Mouse (Mus musculus) cerebellum, adult (tissue): ENCODE measurements at regions not wholly inside any gene's neighbourhood (a gene's known extent, or its start where the extent isn't known, plus 50 kb on each side); places are given as distances from the start of the nearest gene placed in this dataset.

ENCODE experiments used
- ATAC-seq: cut with Nextera tagmentation; 2 replicates; pipeline ENCODE4 v1.9.2; 2017; ENCODE audit warnings: mild to moderate bottlenecking, moderate library complexity, mixed read lengths; ENCODE audit not compliant: insufficient number of reproducible peaks, low FRiP score, low TSS enrichment

DNA sequence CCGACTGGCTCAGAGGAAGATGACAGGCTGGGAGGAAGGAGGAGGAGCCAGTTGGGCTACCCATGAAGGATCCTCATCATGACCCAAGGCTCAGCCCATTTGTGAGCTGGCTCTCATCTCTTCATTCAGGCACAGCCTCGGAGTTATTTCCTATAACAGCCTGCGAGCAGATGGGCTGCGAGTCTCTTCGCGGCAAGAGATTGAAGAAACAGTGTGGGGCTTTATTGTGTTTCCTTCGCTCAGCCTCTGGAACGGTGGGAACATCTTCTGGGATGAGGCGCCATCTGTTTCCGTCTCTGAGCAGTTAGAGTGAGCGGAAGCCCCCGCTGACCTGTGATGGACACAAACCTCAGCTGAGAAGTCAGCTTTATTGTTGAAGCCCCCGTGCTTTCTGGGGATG, 213.6 kb upstream of the Kcnab2 start:
- no peak for ATAC-seq

DNA sequence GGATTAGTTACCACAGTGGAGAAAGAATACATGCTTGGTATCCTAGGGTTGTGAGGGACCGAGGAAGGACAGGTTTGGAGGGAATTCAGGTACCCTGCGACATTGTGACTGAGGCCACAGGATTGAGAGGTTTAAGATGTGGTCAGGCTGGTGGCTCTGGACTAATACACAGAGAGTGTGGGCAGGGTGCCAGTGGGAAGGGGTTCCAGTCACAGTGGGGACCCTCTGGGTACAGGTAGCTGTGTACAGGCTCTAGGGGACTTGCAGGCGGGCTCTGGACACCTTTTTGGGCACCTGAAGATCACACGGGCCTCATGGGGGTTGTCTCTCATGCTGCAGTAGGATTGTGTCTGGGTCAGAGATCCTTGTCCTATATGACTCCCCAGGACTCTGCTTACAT, 213.1 kb upstream of the Kcnab2 start:
- ATAC-seq = no peak

DNA sequence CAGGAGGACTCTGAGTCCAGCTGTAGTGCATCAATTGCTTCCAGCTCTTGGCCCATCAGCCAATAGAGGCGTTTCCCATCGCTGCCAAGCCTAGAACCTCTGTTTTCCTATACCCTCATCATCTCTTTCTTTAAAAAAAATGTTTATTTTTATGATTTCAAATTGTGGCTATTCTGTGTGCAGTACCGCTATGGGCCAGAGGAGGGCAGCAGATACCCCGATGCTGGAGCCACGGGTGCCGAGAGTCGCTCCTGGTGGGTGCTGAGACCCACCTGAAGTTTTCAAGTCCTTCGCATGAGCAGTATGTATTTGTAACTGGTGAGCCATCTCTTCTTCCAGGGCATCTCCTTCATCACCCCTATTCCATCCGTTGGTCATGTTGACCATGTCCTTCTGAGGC, 212.2 kb upstream of the Kcnab2 start:
- ATAC-seq = no peak

DNA sequence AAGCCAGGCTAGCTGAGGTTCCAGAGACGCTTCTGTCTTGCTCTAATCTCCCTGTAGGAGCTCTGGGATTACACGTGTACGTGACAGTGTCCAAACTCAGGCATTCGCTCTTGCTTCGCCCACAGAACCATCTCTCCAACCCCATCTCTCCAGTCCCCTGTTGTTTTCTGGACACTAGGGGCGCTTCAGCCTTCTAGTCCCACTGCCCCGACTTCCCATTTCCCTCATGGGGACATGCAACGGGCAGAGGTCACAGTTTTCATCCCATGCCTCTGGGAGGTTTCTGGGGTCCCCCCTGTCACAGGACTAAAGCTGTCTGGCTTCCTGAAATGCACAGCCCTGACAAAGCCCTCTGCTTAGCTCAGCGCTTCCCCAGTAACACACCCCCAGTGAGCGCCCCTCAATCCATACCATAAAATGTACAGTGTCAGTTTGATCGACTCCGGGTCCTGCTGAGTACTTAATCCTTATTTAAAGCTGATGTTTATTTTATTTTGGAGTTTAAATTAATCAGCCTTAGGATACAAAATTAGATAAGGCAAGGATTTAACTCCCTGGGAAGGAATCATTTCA, 208.9 kb upstream of the Kcnab2 start:
- no peak for ATAC-seq

DNA sequence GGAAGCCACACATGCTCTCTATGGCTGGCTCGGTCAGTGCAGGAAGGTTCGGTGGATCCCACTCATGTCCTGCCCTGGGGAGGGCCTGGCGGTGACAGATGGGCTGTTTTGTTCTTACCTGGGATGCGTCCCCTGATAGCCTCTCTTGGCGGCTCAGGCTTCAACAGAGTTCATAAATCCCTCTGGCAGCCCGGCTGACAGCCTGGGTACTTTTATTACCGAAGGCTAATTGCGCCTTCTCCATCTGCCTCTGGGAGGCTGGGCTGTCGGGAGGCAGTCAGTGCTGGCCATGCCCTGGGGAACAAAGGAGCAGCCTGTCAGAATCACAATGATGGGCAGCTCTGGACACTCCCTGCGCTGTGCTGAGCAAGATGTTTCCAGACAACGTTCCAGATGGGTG, 196.5 kb upstream of the Kcnab2 start:
- no peak for ATAC-seq

DNA sequence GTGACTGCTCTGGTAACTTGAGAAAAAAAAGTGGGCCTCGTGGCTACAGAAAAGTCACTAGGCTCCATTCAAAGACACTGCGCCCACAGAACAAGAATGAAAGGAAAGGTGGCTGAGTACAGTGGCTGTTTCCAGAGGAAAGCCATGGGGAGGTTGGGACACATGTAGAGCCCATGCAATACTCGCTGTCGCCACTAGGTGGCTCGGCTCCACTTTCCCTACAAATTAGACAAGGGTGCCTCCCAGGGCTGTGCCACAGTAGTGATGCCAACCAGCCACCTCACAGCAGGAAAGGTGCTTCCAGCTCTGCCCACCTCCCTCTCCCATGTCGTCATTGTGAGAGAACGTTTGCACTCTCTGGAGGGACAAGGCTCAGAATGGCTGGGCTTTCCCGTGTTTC, 185.8 kb upstream of the Kcnab2 start:
- ATAC-seq = no peak

DNA sequence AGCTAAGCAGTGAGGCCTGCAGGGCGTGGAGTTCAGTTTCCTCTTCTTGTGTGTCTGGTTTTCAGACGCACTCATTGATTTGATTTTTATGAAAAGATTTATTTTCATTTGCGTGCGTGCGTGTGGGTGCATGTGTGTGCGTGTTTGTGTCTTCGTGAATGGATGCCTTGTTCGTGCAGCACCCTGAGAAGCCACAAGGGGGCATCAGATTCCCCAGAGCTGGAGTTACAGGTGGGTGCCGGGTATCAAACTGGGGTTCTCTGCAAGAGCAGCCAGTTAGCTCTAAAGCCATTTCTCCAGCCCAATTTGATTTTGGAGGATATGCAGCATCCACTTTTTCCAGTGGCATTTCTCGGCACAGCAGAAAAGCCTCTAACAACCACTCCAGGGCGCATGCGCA, 185.4 kb upstream of the Kcnab2 start:
- ATAC-seq = no peak

DNA sequence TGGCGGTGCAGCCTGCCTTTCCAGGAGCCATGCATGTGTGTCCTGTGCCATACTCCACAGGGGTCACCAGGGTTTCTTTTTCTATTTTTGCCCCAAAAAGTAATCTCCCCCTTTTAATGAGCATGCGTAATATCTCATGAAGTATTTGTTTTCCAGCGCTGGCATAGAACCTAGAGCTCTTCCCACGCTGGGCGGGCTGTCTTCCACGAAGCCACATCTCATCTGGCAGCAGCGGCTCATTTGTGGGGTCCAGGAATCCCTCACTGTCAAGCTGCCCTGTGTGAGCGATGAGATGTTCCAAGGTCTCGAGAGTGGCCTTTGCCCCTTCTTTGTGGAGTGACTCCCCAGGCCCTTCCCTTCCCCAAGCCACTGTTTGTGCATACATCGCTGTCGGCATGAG, 184.8 kb upstream of the Kcnab2 start:
- ATAC-seq = no peak

DNA sequence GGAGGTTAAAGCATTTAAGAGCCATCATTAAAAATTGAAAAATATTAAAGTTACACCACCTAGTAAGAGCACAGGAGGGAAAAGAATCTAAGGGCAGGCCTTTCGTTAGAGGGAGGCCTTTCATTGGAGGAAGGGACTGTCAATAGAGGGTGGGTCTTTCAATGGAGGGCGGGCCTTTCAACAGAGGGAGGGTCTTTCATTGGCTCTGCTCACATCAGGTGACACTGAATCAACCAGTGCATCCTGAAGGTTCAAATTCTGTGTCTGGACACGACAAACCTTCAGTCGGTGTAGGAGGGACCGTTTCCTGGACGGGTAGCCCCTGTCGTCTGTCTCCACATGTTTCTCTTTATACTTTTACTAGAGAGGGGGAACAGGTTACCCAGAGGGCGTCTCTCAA, 172.5 kb upstream of the Kcnab2 start:
- ATAC-seq = no peak

DNA sequence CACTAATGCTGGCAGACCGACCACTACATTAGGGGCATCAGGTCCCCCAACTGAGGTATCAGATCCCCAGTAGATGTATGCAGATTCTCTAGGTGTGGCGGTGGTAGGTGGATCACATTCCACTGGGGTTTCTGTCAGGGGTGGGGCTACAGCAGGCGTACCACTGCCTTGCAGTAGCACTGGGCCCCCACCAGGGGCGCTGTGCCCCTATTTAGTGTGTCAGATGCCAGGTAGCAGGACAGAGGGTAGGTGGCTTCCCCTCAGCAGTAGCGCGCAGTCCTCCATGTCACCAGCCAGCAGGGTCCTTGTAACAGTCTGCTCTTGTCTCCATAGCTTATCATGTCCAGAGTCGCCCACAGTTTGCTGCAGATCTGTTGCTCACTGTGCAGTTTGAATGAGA, 169.9 kb upstream of the Kcnab2 start:
- ATAC-seq = peak; percentile 57; the same call in 1 of the 2 replicates

DNA sequence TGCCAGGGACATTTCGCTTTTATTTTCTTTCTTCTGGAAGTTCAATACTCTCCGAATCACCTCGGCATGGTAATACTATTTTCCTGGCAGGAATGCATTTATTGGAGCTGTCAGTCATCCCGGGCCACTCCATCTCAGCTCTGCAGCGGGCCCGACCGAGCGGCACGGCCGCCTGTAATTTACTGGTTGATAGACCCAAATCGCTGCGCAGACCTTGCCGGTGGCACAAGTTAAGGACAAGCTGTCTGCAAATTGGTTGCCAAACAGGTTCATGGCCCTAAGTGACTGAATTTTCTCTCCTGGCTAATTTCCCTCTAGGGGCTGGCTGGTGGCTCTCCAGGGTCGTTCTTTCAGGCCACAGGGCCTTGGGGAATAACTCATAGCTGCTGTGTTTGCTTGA, 169.4 kb upstream of the Kcnab2 start:
- no peak for ATAC-seq

DNA sequence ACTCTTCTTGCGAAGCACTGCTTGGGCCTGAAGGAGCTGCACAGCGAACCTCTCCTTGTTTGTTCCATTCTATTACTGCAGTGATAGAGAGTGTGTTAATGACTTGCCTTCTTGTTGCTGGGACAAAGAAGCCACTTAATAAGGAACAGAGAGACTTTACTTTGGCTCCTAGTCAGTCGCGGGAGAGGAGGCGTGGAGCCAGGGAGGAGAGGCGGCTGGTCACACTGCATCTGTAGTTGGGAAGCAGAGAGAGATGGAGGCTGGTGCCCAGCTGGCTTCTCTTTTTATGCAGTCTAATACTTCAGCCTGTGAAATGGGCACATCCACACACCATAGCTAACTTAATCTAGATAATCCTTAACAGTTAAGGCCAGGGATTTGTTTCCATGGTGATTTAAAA, 159.4 kb upstream of the Kcnab2 start:
- ATAC-seq = no peak

DNA sequence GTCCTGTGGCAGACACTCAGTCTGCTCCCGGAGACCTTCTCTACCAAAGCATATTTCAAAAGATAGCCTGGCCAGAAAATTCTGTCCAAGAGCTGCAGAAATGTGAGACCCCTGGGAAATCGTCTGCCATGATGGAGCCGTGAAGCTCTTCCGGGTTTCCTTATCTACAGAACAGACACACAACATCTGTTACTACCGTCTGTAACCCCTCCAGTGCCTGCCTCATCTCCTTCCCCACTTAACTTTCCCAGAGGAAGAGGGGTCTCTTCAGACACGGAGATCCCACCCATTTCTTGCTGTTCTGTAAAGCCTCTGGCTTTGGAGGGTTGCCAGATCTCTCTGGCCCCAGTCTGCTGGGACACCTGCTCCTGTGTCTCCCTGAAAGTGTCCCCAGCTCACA, 156.2 kb upstream of the Kcnab2 start:
- no peak for ATAC-seq

DNA sequence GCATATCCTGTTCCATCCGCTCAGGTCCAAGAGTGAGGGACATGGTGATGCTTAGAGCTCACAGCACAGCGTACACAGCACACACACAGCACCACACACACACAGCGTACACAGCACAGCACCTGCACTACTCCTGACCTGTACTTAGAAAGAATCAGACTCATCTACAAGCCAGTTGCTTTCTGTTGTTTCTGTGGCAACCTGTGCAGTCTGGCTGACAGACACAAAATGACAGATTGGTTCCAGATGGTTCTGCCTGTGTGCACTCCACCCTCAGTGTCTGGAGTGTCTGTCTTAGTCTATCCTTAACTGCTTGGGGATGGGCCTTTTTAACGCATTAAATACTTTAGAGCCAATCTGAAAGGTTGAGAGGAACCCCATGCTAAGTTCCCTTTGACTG, 150.4 kb upstream of the Kcnab2 start:
- ATAC-seq = no peak

DNA sequence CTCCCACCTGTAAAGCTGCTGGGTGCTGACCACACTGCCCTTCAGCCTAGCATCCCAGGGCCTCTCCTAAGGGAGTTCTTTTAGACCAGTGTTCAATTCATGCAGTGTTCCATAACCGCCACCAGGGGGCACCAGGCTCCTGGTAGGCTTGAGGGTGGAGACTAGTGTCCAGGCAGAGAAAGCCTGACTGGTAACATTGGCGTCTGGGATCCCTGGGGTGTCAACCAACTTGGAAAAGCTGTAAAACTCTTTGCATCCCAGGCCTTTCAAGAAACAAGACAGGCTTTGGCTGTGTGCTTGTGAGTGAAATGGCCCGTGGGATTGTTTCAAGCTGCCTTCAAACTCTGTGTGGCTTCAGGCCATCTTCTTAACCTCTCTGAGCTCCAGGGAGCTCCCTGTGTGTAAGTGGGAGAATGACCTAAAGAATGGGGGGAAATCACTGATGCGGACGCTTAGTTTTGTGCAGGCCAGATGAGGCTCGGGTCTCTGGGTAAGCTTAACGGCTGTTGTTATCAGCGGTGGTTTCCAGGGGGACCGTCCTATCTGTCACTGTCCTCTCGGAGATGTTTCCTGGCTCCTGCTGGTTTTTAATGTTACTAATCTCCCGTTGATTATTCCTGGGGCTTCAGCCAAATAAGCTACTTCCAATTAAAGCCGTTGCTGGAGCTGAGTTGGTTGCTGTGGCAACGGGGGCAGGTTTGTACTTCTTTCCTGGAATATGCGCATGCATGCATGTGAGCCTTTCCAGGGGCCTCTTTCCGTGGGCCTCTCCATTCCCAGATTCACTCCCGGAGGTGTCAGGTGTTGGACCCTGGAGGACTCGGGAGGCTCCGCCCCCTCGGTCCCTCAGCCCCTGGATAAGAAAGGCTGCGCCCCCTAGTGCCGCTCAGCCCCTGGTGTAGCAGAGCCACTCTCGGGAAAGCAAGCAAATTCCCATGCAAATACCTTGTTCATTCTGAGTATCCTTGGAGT, 147.6 kb upstream of the Kcnab2 start:
- peak; percentile 60 for ATAC-seq

DNA sequence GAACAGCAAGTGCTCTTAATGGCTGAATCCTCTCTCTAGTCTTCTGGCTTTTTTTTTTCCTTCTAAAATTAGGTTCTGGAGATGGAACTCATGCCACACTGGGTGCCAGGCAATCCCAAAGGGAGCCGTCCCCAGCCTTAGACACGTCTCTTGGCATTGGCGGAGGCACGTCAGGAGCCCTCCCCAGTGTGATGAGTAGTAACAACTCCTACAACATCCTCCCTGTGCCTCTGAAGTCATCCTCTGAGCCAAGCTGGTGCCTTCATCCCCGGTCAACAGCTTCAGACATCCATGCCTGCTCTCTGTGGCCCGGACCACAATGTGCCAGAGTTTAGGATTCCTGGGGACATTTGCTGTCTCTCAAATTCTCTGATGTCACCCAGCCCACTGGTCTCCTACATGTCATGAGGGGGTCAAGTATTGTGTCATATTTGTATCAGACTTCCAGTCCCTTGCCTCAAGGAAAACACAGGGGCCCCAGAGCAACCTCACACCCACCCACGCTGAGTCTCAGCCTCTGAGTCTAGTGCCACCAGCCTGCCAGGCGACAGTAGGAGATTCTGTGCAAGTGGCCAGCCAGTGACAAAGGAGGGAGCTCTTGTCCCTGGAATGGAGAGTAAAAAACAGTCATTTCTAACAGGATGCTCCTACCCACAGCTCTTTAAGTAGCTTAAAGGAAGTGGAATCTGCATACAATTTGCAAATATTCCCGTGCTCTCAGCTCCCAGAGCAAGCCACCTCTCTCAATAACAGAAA, 144.5 kb upstream of the Kcnab2 start:
- ATAC-seq = no peak

DNA sequence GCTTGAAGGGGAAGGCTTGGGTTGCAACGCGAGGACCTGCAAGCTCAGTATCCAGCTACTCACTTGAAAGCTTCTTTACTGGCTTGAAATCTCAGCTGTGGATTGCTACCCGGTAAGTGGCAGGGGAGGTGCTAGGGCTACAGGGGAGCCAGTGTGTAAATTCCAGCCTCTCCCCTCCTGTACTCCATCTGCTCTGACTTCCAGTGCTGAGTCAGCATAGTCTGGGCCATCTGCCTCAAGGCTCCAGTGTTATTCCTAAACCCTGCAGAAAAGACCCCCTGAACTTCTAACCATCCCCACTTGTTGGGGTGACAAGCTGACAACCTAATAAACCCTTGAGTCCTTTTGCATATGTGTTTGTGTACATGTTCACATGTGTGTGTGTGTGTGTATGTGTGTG, 140.0 kb upstream of the Kcnab2 start:
- ATAC-seq = no peak; the same call in 1 of the 2 replicates

DNA sequence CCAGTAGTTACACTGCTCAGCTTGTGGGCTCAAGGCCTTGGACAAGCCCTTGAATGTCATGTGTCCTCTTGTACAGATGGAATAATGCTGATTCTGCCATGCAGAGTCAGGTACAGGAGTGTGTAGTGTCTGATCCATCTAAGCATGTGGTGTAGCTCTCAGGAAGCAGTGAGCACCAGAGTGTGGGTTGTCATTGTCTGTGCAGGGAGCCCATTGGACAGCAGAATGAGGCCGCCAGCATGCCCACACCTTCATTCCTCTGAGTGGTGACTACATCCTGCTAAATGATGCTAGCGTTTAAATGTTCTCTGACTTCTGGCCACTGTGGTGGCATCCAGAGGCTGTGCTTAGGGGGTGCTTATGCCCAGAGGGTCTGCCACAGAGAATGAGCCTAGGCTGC, 137.5 kb upstream of the Kcnab2 start:
- no peak for ATAC-seq

DNA sequence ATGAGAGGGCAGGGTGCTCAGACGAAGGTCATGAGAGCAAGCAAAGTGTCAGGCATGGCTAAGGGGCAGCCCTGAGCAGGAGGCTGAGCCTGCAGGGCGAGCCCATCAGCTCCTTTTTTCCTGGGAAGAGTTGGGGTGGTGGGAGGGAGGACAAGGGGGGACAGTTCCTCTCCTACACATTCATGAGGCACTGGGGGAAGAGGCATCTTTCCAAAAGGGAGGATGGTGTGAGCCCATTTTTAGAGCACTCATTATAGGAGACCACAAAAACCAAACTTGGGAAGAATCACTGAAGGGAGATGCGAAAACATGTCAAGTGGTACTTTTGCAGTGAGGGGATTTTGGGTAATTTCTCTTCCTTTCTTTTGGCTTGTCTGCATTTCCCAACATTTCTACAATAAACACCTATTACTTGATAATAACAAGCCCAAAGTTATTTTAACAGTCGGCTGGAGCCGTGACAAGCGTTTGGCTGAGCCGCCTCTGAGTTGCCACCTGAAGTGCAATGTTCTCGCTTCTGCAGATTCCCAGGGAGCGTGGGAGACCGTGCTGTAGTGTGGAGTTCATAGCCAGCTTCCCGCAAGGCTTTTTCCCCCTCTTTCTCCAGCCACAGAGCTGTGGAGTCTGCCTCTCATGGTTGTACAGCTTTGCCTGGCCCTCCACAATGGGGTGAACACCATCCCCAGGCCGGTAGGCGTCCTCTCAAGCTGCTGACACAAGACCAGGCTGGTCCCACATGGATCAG, 136.9 kb upstream of the Kcnab2 start:
- ATAC-seq = no peak
